Mouse (Mus musculus) hindbrain, postnatal 0 days (tissue): ENCODE measurements around the gene Ptp4a2. TPM values are rescaled to one million over a fixed set of nuclear protein-coding genes. Genes with fewer than 3 reads are reported as not detected.

Experiments used
- ATAC-seq: fragments of 200-750 bp; cut with Nextera tagmentation; 2 replicates; pipeline ENCODE4 v1.8.0; 2017; ENCODE audit warnings: mild to moderate bottlenecking, moderate TSS enrichment, moderate library complexity
- DNase-seq: peaks from one replicate; pipeline ENCODE4 v3.0.0-alpha.2; 2015; ENCODE audit warnings: low spot score
- H3K27ac ChIP-seq: fragments of 300-500 bp; sonication (generic); 2 replicates; pipeline ENCODE4 v1.5.1; 2014; ENCODE audit warnings: mild to moderate bottlenecking
- H3K27me3 ChIP-seq: fragments of 300-500 bp; sonication (generic); 2 replicates; pipeline ENCODE4 v1.6.1; 2014; ENCODE audit warnings: low read length, mixed read lengths; ENCODE audit not compliant: insufficient read depth
- H3K36me3 ChIP-seq: fragments of 300-500 bp; sonication (generic); 2 replicates; pipeline ENCODE4 v1.6.1; 2014; ENCODE audit warnings: low read length, mixed read lengths; ENCODE audit not compliant: insufficient read depth
- H3K4me1 ChIP-seq: fragments of 300-500 bp; sonication (generic); 2 replicates; pipeline ENCODE4 v1.6.1; 2014; ENCODE audit warnings: antibody characterized with exemption, low read length, mixed read lengths; ENCODE audit not compliant: insufficient read depth
- H3K4me2 ChIP-seq: fragments of 300-500 bp; sonication (generic); 2 replicates; pipeline ENCODE4 v1.6.1; 2014; ENCODE audit warnings: low read depth, mild to moderate bottlenecking, low read length, moderate library complexity, mixed read lengths
- H3K4me3 ChIP-seq: fragments of 300-500 bp; sonication (generic); 2 replicates; pipeline ENCODE4 v1.5.1; 2014; ENCODE audit warnings: low read length
- H3K9ac ChIP-seq: fragments of 300-500 bp; sonication (generic); replicated peaks from 2 replicates; pipeline ENCODE4 v1.6.1; 2014; ENCODE audit warnings: mild to moderate bottlenecking, low read length, moderate library complexity, mixed read lengths
- H3K9me3 ChIP-seq: fragments of 300-500 bp; sonication (generic); 2 replicates; pipeline ENCODE4 v1.6.1; 2016; ENCODE audit warnings: low read length, mixed read lengths
- CTCF ChIP-seq: IDR thresholded peaks from 2 replicates; pipeline ENCODE4 v1.5.1; 2016; ENCODE audit warnings: antibody characterized with exemption, control low read depth, low read depth
- WGBS: fragments of 180-500 bp; shearing (Covaris S2); extraction: QIAGEN DNeasy Blood & Tissue Kit; methylation state at CpG from one replicate; pipeline ENCODE4 v1.1.7; 2014; 5-methylcytosine and 5-hydroxymethylcytosine counted together
- polyA plus RNA-seq: library from polyadenylated mRNA; unstranded; fragments of >200 nt; fragmentation: Nextera tagmentation; extraction: Ambion mirVana; gene quantifications from 2 replicates; pipeline ENCODE4 v1.2.1, GENCODE M21; 2015
- total RNA-seq: library from RNA; depleted of rRNA; stranded (reverse); fragments of >200 nt; gene quantifications from 2 replicates; pipeline ENCODE4 v1.2.3, GENCODE M21; 2014

The Ptp4a2 gene
- total and polyA plus RNA-seq, 2 experiments from 2014 or later, result 83.5 to 243 TPM

- H3K4me3 ChIP-seq, result no peak overlapping the region
- 74% methylated on average over 10 of the region's 10 CpGs for WGBS
- no peaks in the 10 kb centered on the region for H3K36me3 ChIP-seq
- H3K9ac ChIP-seq, result no peak overlapping the region
- no peaks in the 10 kb centered on the region for H3K27me3 ChIP-seq
- peaks cover 10% of the 10 kb centered on the region for H3K4me1 ChIP-seq
- no peak for ATAC-seq
- TF ChIP-seq CTCF, result no peak
- H3K4me2 ChIP-seq, result no peak overlapping the region
- H3K9me3 ChIP-seq, result no peaks in the 10 kb centered on the region
- no peak overlapping the region for H3K27ac ChIP-seq
- DNase-seq, result no peak
Measured at GRCm38 (mm10) chr4:129818506-129819195, 7.6 kb downstream of the Ptp4a2 start.

- DNase-seq (peak; percentile 95), ATAC-seq (peak; percentile 97)
- Histone ChIP-seq H3K27me3 (no peaks in the 10 kb centered on the region), H3K36me3 (no peaks in the 10 kb centered on the region), H3K4me1 (peaks cover 10% of the 10 kb centered on the region), H3K27ac (peak overlapping the region; percentile 91), H3K4me3 (peak overlapping the region; percentile 95), H3K4me2 (peak overlapping the region; percentile 82), H3K9me3 (no peaks in the 10 kb centered on the region), H3K9ac (peak overlapping the region; percentile 89)
- WGBS, result 2% methylated on average over 57 of the region's 83 CpGs
- 0 out of 2 replicates have a peak, but pooled peaks have one; percentile 10 for TF ChIP-seq CTCF
Measured at GRCm38 (mm10) chr4:129819712-129820336, 8.8 kb downstream of the Ptp4a2 start.

- peak; percentile 79 for DNase-seq
- TF ChIP-seq CTCF, result no peak
- H3K27me3 ChIP-seq, result no peaks in the 10 kb centered on the region
- peak overlapping the region; percentile 89 for H3K9ac ChIP-seq
- H3K36me3 ChIP-seq, result no peaks in the 10 kb centered on the region
- 0% methylated on average over 56 of the region's 79 CpGs for WGBS
- peak overlapping the region; percentile 91 for H3K27ac ChIP-seq
- peak overlapping the region; percentile 82 for H3K4me2 ChIP-seq
- ATAC-seq, result peak; percentile 84
- no peaks in the 10 kb centered on the region for H3K9me3 ChIP-seq
- peak overlapping the region; percentile 95 for H3K4me3 ChIP-seq
- H3K4me1 ChIP-seq, result peaks cover 10% of the 10 kb centered on the region
Measured at GRCm38 (mm10) chr4:129820417-129821086, 9.5 kb downstream of the Ptp4a2 start.

- H3K4me2 ChIP-seq, result peak overlapping the region; percentile 82
- H3K4me3 ChIP-seq, result peak overlapping the region; percentile 95
- peak overlapping the region; percentile 91 for H3K27ac ChIP-seq
- H3K36me3 ChIP-seq, result no peaks in the 10 kb centered on the region
- no peaks in the 10 kb centered on the region for H3K27me3 ChIP-seq
- peaks cover 10% of the 10 kb centered on the region for H3K4me1 ChIP-seq
- H3K9ac ChIP-seq, result peak overlapping the region; percentile 89
- WGBS, result under 1% methylated on average over 16 of the region's 16 CpGs
- DNase-seq (peak; percentile 8), ATAC-seq (no peak)
- no peak for TF ChIP-seq CTCF
- H3K9me3 ChIP-seq, result no peaks in the 10 kb centered on the region
Measured at GRCm38 (mm10) chr4:129821087-129821616, 10.1 kb downstream of the Ptp4a2 start.

- no peaks in the 10 kb centered on the region for H3K27me3 ChIP-seq
- peaks cover 10% of the 10 kb centered on the region for H3K4me1 ChIP-seq
- ATAC-seq (no peak), DNase-seq (no peak)
- H3K27ac ChIP-seq, result no peak overlapping the region
- peak overlapping the region; percentile 15; the same call in 1 of the 2 replicates for H3K9ac ChIP-seq
- 62% methylated on average over 3 of the region's 3 CpGs for WGBS
- no peaks in the 10 kb centered on the region for H3K36me3 ChIP-seq
- H3K9me3 ChIP-seq, result no peaks in the 10 kb centered on the region
- peak overlapping the region; percentile 82 for H3K4me2 ChIP-seq
- TF ChIP-seq CTCF, result no peak
- no peak overlapping the region for H3K4me3 ChIP-seq
Measured at GRCm38 (mm10) chr4:129822324-129822723, 11.3 kb downstream of the Ptp4a2 start.

- DNase-seq (no peak), ATAC-seq (no peak)
- H3K36me3 ChIP-seq, result no peaks in the 10 kb centered on the region
- H3K27me3 ChIP-seq, result no peaks in the 10 kb centered on the region
- H3K4me1 ChIP-seq, result peaks cover 10% of the 10 kb centered on the region
- no peak overlapping the region for H3K9ac ChIP-seq
- WGBS, result 87% methylated on average over 4 of the region's 4 CpGs
- no peak for TF ChIP-seq CTCF
- no peak overlapping the region for H3K4me2 ChIP-seq
- no peaks in the 10 kb centered on the region for H3K9me3 ChIP-seq
- no peak overlapping the region for H3K4me3 ChIP-seq
- no peak overlapping the region for H3K27ac ChIP-seq
Measured at GRCm38 (mm10) chr4:129823216-129823810, 12.3 kb downstream of the Ptp4a2 start.
